Mouse (Mus musculus): Measurements from ENCODE around the gene Synpo2. TPM values are rescaled to one million over a fixed set of nuclear protein-coding genes. Genes with fewer than 3 reads are reported as not detected.

The Synpo2 gene
- polyA plus RNA-seq, 1 experiment from 2014 or later, result 1.5 TPM

Other genes with a start within 250 kb of the Synpo2 start
- not detected in 2 replicates for gene Myoz2, start 201.1 kb downstream of the Synpo2 start, polyA plus RNA-seq (2015; fragmentation: Nextera tagmentation; extraction: Ambion mirVana)
- gene Sec24d, start 31.3 kb upstream of the Synpo2 start, polyA plus RNA-seq (2015; fragmentation: Nextera tagmentation; extraction: Ambion mirVana), result 8.4 and 8.5 TPM in 2 replicates
- gene Mettl14, start 150.0 kb upstream of the Synpo2 start, polyA plus RNA-seq (2015; fragmentation: Nextera tagmentation; extraction: Ambion mirVana), result 28.3 and 29.5 TPM in 2 replicates
- gene Prss12, start 210.8 kb upstream of the Synpo2 start, polyA plus RNA-seq (2015; fragmentation: Nextera tagmentation; extraction: Ambion mirVana), result 7.6 and 8.6 TPM in 2 replicates

Data from midbrain, embryonic 13.5 days (tissue).